Mouse (Mus musculus): Measurements from ENCODE around the gene H2-DMb2. TPM values are rescaled to one million over a fixed set of nuclear protein-coding genes. Genes with fewer than 3 reads are reported as not detected.

H2-DMb2 gene
- polyA plus RNA-seq, 2 experiments = 0.13 to 0.58 TPM

- Histone ChIP-seq H3K36me3 (replicated peaks; ENCODE audit: control insufficient read depth, insufficient read depth, low read depth) (no peaks in the 10 kb centered on the region), H3K4me2 (ENCODE audit: low read depth) (no peak overlapping the region), H3K27ac (no peak overlapping the region), H3K9me3 (ENCODE audit: control insufficient read depth, low read length) (no peaks in the 10 kb centered on the region), H3K27me3 (ENCODE audit: control insufficient read depth, insufficient read depth, low read length) (peaks cover 34% of the 10 kb centered on the region), H3K4me3 (ENCODE audit: insufficient read depth in 1 of 2, low read depth in 2 of 2, low read length in 2 of 2) (no peak overlapping the region), H3K9ac (replicated peaks) (no peak overlapping the region), H3K4me1 (replicated peaks; ENCODE audit: control insufficient read depth in 2 of 2, insufficient read depth in 2 of 2, low read length in 1 of 2) (no peaks in the 10 kb centered on the region)
- WGBS (ENCODE audit: insufficient replicate concordance) = 63% methylated on average over 4 of the region's 4 CpGs
- ATAC-seq (ENCODE audit: insufficient read depth) = no peak
- TF ChIP-seq CTCF (IDR thresholded peaks at IDR 0.05; ENCODE audit: low read depth) (no peak), EP300 (IDR thresholded peaks at IDR 0.05; ENCODE audit: low read depth) (no peak)
- no peak for DNase-seq (ENCODE audit: low read depth in 3 of 3, low spot score in 3 of 3)
These were observed 51.6 kb downstream of the H2-DMb2 start for GRCm38 (mm10) chr17:34194723-34195122.

- no peak overlapping the region for H3K4me2 ChIP-seq (ENCODE audit: low read depth)
- H3K36me3 ChIP-seq (replicated peaks; ENCODE audit: control insufficient read depth, insufficient read depth, low read depth) = no peaks in the 10 kb centered on the region
- 0 out of 2 replicates have a peak, but pooled peaks have one; percentile 18 for ATAC-seq (ENCODE audit: insufficient read depth)
- 11% methylated on average over 12 of the region's 12 CpGs for WGBS (ENCODE audit: insufficient replicate concordance)
- no peak for TF ChIP-seq EP300 (IDR thresholded peaks at IDR 0.05; ENCODE audit: low read depth)
- TF ChIP-seq CTCF (IDR thresholded peaks at IDR 0.05; ENCODE audit: low read depth) = no peak
- no peaks in the 10 kb centered on the region for H3K9me3 ChIP-seq (ENCODE audit: control insufficient read depth, low read length)
- H3K9ac ChIP-seq (replicated peaks) = no peak overlapping the region
- no peak for DNase-seq (ENCODE audit: low read depth in 3 of 3, low spot score in 3 of 3)
- no peak overlapping the region for H3K4me3 ChIP-seq (ENCODE audit: insufficient read depth in 1 of 2, low read depth in 2 of 2, low read length in 2 of 2)
- no peaks in the 10 kb centered on the region for H3K4me1 ChIP-seq (replicated peaks; ENCODE audit: control insufficient read depth in 2 of 2, insufficient read depth in 2 of 2, low read length in 1 of 2)
- no peak overlapping the region for H3K27ac ChIP-seq
- peaks cover 34% of the 10 kb centered on the region for H3K27me3 ChIP-seq (ENCODE audit: control insufficient read depth, insufficient read depth, low read length)
These were observed 53.4 kb downstream of the H2-DMb2 start for GRCm38 (mm10) chr17:34196491-34196890.

GRCm38 (mm10) chr17:34196941-34197894, 54.1 kb downstream of the H2-DMb2 start, which contains the start of gene Psmb8:
TSS of gene Psmb8 (plus strand) at chr17:34197721.
- ATAC-seq (ENCODE audit: insufficient read depth) (no peak), DNase-seq (ENCODE audit: low read depth in 3 of 3, low spot score in 3 of 3) (peak in 2 of 3 experiments; percentile 48 to 55)
- H3K27me3 ChIP-seq (ENCODE audit: control insufficient read depth, insufficient read depth, low read length) = peaks cover 34% of the 10 kb centered on the region
- H3K4me2 ChIP-seq (ENCODE audit: low read depth) = peak within 1 kb of the TSS; percentile 60
- H3K27ac ChIP-seq = no peak within 1 kb of the TSS
- no peaks in the 10 kb centered on the region for H3K4me1 ChIP-seq (replicated peaks; ENCODE audit: control insufficient read depth in 2 of 2, insufficient read depth in 2 of 2, low read length in 1 of 2)
- no peak for TF ChIP-seq CTCF (IDR thresholded peaks at IDR 0.05; ENCODE audit: low read depth)
- TF ChIP-seq EP300 (IDR thresholded peaks at IDR 0.05; ENCODE audit: low read depth) = no peak
- peak within 1 kb of the TSS; percentile 28 to 52 for H3K4me3 ChIP-seq (ENCODE audit: insufficient read depth in 1 of 2, low read depth in 2 of 2, low read length in 2 of 2)
- H3K9me3 ChIP-seq (ENCODE audit: control insufficient read depth, low read length) = no peaks in the 10 kb centered on the region
- H3K9ac ChIP-seq (replicated peaks) = 0 out of 2 replicates have a peak within 1 kb of the TSS, but pooled peaks have one; percentile 18
- WGBS (ENCODE audit: insufficient replicate concordance) = 3% methylated on average over 41 of the region's 41 CpGs
- no peaks in the 10 kb centered on the region for H3K36me3 ChIP-seq (replicated peaks; ENCODE audit: control insufficient read depth, insufficient read depth, low read depth)

GRCm38 (mm10) chr17:34197904-34198520, 54.9 kb downstream of the H2-DMb2 start:
- no peak for ATAC-seq (ENCODE audit: insufficient read depth)
- H3K4me3 ChIP-seq (ENCODE audit: insufficient read depth in 1 of 2, low read depth in 2 of 2, low read length in 2 of 2) = peak overlapping the region; percentile 28 to 52
- H3K27ac ChIP-seq = no peak overlapping the region
- H3K36me3 ChIP-seq (replicated peaks; ENCODE audit: control insufficient read depth, insufficient read depth, low read depth) = no peaks in the 10 kb centered on the region
- 1% methylated on average over 32 of the region's 32 CpGs for WGBS (ENCODE audit: insufficient replicate concordance)
- DNase-seq (ENCODE audit: low read depth in 3 of 3, low spot score in 3 of 3) = no peak
- H3K4me2 ChIP-seq (ENCODE audit: low read depth) = peak overlapping the region; percentile 60
- TF ChIP-seq EP300 (IDR thresholded peaks at IDR 0.05; ENCODE audit: low read depth) (no peak), CTCF (IDR thresholded peaks at IDR 0.05; ENCODE audit: low read depth) (no peak)
- H3K9ac ChIP-seq (replicated peaks) = 0 out of 2 replicates have a peak overlapping the region, but pooled peaks have one; percentile 18
- no peaks in the 10 kb centered on the region for H3K9me3 ChIP-seq (ENCODE audit: control insufficient read depth, low read length)
- no peaks in the 10 kb centered on the region for H3K4me1 ChIP-seq (replicated peaks; ENCODE audit: control insufficient read depth in 2 of 2, insufficient read depth in 2 of 2, low read length in 1 of 2)
- H3K27me3 ChIP-seq (ENCODE audit: control insufficient read depth, insufficient read depth, low read length) = peaks cover 34% of the 10 kb centered on the region

GRCm38 (mm10) chr17:34198521-34198912, 55.4 kb downstream of the H2-DMb2 start:
- ATAC-seq (ENCODE audit: insufficient read depth) (no peak), DNase-seq (ENCODE audit: low read depth in 3 of 3, low spot score in 3 of 3) (no peak)
- H3K9me3 ChIP-seq (ENCODE audit: control insufficient read depth, low read length) = no peaks in the 10 kb centered on the region
- H3K4me2 ChIP-seq (ENCODE audit: low read depth) = peak overlapping the region; percentile 60
- no peaks in the 10 kb centered on the region for H3K36me3 ChIP-seq (replicated peaks; ENCODE audit: control insufficient read depth, insufficient read depth, low read depth)
- no peak for TF ChIP-seq CTCF (IDR thresholded peaks at IDR 0.05; ENCODE audit: low read depth)
- TF ChIP-seq EP300 (IDR thresholded peaks at IDR 0.05; ENCODE audit: low read depth) = no peak
- 0 out of 2 replicates have a peak overlapping the region, but pooled peaks have one; percentile 18 for H3K9ac ChIP-seq (replicated peaks)
- 10% methylated on average over 11 of the region's 11 CpGs for WGBS (ENCODE audit: insufficient replicate concordance)
- H3K4me3 ChIP-seq (ENCODE audit: insufficient read depth in 1 of 2, low read depth in 2 of 2, low read length in 2 of 2) = peak overlapping the region; percentile 28 to 52
- peaks cover 32% of the 10 kb centered on the region for H3K27me3 ChIP-seq (ENCODE audit: control insufficient read depth, insufficient read depth, low read length)
- no peaks in the 10 kb centered on the region for H3K4me1 ChIP-seq (replicated peaks; ENCODE audit: control insufficient read depth in 2 of 2, insufficient read depth in 2 of 2, low read length in 1 of 2)
- no peak overlapping the region for H3K27ac ChIP-seq
